Mouse (Mus musculus) R1 (cell line): ENCODE results near the gene Filip1l.
A peak's percentile ranks its signal among the peaks of the same experiment; 100 is the strongest.

Experiments used
- DNase-seq: peaks from one replicate; pipeline ENCODE4 v3.0.0-alpha.2; 2018; ENCODE audit warnings: low read depth, low spot score

The Filip1l gene

DNA sequence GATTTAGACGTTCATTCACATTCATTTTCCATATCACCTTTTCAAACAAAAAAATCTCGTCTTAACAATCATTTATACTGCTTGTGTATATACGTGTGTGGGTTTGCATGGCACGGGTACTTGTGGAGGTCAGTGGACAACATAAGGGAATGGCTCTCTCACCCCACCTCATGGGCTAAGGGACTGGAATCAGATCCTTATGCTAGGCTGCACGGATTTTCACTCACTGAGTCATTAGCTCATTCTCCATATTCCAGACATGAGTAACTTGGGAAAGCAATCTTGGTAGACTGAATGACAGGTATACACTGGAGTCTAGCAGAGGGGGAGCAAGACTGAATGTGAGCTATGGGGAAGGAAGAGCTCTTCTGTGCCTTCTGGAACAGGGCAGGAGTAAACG lies 80.8 kb downstream of the Filip1l start:
- no peak for DNase-seq

- peak; percentile 19 for DNase-seq
Observed at GRCm38 (mm10) chr16:57434640-57435039, 81.7 kb downstream of the Filip1l start.

- DNase-seq: no peak
Observed at GRCm38 (mm10) chr16:57437523-57438287, 84.8 kb downstream of the Filip1l start.

GRCm38 (mm10) chr16:57438288-57438685 lies 85.4 kb downstream of the Filip1l start:
- DNase-seq: no peak

DNA sequence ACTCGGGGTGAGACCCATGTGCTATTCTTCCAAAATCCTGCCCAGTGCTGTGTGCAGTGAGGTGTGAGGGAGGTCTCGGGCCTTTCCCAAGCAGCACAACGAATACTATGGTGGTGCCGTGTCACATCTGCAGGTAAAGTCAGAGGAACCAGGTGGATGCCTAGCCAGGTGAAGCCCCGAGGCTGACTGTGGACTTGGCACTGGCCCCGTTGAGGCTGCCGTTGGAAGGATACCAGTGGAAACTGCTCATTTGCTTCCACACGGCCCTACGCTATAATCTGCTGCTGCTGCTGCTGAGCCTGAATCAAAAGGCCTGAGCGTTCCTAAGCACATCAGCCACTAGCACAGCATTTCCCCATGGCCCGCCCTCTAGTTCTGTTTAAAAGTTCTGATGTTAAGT lies 86.3 kb downstream of the Filip1l start:
- DNase-seq: no peak

- DNase-seq: no peak
Observed at GRCm38 (mm10) chr16:57440706-57441437, 88.0 kb downstream of the Filip1l start.

DNA sequence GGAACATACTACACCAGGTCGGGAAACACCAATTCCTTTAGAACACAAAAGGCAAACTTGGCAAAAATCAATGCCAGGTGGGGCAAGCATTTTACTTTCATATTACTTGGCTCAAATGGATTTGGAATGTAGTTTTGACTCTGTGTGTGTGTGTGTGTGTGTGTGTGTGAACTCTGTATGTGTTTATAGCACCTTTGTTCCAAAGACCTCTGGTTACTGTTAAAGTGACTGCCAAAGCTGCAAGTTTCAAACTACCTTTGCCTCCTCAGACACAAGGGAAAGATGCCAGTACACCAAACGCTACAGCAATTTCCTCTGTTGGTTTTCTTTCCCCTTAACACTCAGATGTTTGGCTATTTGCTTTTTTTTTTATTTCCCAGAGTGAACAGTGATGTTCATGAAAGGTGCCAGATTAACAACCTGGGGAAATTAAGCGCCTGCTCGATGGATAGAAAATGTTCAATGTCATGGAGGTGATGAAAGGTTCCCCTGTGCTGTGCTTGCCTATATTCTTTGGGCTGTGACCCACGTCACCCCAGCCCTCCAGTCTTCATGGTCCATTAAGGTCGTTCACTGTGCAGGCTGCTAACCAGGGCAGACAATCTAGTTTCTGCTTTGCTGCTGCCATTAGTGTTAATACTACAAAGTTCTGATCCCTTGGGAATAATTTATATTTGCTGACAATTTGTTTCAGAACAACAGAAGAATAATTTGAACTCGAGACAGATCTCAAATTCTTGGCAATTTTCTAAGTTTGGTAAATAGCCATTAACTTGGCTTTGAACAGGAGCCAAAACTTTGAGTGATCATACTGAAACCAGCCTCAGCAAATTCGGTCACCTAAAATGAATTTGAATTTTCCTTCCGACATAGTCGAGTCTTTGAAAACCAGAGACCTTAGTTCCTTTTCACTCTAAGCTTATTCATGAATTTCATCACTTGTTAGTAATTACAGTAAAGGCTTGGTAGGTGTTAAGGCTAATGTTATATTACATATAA lies 92.5 kb downstream of the Filip1l start:
- DNase-seq: no peak

DNA sequence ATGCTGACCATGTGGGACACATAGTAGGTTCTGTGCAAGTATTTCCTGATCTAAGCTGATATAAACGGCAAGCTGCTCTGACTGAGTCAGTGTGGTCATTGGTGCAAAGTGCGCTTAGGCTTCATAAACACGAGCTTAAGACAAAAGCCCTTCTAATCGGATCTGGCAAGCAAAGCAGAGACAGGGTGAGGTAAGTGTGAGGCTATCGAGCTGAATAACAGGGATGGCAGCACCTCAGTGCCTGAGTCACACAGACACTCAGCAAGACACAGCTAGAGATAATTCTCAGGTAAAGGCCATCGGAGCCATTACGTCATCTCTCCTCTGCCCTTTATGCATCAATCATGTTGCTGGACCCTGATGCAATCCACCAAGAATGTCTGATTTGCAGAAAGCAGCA lies 100.1 kb downstream of the Filip1l start:
- DNase-seq: no peak

- DNase-seq: no peak
Observed at GRCm38 (mm10) chr16:57454106-57454763, 101.3 kb downstream of the Filip1l start.

- DNase-seq: no peak
Observed at GRCm38 (mm10) chr16:57455573-57455972, 102.7 kb downstream of the Filip1l start.

DNA sequence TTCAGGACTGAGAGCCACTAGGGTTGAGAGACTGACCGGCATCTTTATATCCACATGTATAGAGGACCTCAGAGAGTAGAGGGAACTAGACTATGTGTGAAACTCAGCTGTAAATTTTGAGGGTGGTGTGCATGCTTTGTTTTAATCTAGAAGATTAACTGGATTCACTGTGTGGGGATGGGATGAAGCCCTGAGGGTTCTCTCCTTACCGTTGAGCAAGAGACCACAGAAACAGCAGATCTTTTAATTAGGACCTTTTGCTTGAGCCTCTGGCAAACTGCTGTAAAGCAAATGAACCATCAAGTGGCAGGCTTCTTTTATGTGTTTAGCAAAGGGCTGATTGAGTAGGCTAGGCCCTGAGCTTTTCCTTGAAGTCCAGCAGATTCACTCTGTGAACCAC lies 103.1 kb downstream of the Filip1l start:
- no peak for DNase-seq

DNA sequence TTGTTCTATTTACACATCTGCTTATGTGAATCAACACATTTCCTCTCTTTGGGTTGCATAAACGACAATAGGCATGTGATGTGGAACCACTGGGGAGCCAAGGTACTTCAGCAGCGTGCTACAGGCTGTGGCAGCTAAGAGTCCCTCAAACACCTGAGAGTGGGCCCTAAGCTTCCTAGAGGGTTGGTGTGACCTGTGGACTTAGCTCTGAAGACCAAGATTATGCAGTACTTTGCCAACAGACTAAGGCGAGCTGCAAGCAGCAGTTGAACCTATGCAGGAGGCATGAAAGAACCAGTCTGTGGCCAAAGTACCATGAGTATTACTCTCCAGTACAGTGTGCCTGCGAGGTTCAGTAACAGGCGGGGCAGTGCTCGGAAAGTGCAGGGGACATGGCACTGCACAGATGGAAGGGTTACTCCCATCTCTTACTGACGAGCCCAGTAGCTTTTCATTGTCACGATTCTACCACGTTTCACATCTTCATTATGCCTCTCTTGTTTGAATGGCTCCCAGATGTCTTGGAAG lies 112.6 kb downstream of the Filip1l start:
- DNase-seq: no peak

- no peak for DNase-seq
Observed at GRCm38 (mm10) chr16:57469301-57469700, 116.4 kb downstream of the Filip1l start.

- DNase-seq: no peak
Observed at GRCm38 (mm10) chr16:57469869-57470268, 117.0 kb downstream of the Filip1l start.

DNA sequence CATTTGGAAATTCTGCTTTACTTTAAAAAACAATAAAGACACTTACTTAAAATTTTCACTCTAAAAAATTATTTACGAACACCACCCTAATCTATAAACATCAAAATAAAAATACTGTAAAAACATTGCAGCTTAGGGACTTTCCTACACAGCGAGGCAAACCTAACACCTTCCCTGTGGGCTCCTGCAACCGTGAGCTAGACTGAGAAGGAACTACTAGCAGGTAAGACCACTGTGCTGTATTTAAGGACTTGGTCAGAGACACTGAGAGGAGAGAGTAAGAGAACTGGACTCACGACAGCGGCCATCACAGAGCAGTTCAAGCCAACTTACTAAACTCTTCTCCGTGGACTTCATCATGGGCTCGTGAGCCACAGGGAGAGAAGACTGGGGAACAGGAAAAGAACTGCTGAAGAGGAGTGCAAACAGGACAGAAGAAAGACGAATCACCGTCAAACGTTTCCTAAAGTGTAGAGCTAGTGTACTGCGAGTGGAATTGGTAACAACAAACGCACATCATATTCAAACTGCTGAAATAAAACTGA lies 117.5 kb downstream of the Filip1l start:
- DNase-seq: no peak

- no peak for DNase-seq
Observed at GRCm38 (mm10) chr16:57471071-57471470, 118.2 kb downstream of the Filip1l start.

DNA sequence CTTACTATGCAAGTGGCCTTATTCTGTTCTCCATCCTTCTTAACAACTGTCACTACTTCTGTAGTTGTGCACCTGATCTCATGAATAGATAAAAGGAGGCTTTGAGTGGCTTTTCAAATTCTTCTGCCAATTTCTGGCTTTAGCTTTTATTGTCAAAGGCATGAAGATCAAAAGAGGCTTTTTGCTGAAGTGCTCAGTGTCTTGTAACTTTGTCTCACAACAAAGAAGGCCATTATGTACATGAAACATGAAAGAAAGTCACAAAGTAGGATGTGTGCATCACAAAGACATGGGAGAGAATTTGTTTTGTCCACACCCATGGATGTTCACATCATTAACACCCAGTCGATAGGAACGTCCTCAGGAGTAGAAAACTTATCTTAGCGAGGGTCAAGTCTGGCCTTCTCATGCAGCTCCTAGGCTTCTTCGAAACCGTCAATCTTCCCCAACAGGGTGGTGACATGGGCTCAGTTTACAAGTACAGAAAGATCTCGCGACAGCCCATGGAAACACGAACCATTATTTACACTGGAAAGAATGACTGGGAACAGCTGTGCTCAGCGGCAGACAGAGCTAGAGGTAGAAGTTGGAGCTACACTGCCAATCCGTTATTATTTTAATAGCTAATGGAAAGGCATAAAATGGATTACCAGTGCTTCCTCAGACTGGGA lies 120.7 kb downstream of the Filip1l start:
- peak; percentile 46 for DNase-seq

DNA sequence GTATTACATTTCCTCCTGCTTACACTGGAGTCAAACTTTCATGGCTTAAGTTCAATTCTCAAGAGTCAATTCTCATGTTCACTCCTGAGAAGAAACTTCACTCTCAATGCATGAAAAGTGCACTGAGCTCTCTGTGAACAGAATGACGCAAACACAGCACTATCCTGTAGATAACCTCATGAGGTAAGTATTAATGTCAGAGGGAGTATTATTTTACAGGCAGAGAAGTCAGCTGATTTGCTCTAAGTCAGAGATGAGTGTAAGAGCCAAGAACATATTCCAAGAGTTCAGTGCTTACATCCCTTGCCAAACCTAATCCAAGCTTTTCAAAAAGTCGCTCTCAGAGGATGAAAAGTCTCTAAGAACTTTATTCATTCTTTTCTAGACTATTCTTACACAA lies 125.6 kb downstream of the Filip1l start:
- DNase-seq: no peak

GRCm38 (mm10) chr16:57479776-57480175 lies 126.9 kb downstream of the Filip1l start:
- peak; percentile 36 for DNase-seq

DNA sequence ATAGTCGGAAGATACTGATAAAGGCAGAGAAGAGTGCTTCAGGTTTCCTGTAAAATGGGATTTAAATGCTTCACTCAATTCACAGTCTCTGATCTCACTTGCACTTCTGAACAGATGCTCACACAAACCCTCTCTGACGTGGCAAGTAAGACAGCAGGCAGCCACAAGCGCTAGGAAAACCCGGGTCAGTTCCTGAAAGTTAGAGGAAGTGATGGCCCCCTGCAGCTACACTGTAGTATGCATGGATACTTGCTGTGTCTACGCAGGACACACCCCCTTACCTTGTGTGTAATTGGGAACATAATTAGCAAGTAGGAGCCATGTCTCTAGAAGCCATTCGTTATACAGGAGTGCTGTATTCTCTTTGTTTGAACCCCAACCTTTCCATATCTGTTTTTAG lies 129.4 kb downstream of the Filip1l start:
- no peak for DNase-seq
